Mouse (Mus musculus): ENCODE data around the gene Ankdd1a.

DNA sequence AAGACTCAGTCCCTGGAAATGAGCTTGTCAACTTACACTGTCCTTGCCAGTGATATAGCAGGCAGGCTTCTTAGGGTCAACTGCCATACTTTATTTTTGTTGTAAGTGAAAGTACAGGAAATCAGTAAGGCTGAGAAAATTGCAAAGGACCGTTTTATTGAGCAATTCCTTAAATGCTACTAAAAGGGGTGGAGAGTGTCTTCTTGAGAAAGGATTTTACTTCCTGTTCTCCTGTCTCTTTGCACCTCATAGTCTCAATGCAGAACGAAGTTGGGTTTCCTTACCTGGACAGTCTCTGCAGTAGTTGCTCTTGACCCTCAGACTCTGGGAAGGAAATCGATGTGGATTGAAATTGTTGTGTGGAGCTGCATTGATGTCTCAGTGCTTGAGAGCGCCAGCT lies 47.2 kb downstream of the Ankdd1a start:
- TF ChIP-seq CTCF (IDR thresholded peaks at IDR 0.05; ENCODE audit: low read depth) (no peak), EP300 (IDR thresholded peaks at IDR 0.05; ENCODE audit: low read depth) (no peak)

Data from heart, postnatal 0 days (tissue).